Mouse (Mus musculus) megakaryocyte progenitor cell, adult 5-6 weeks (primary cell): ENCODE measurements at regions not wholly inside any gene's neighbourhood (a gene's known extent, or its start where the extent isn't known, plus 50 kb on each side); places are given as distances from the start of the nearest gene placed in this dataset.
A peak's percentile ranks its signal among the peaks of the same experiment; 100 is the strongest.

Experiments used
- ATAC-seq: replicated peaks from 2 replicates; pipeline ENCODE4 v1.8.0; 2016; ENCODE audit warnings: mild to moderate bottlenecking, moderate TSS enrichment, inconsistent platforms; ENCODE audit not compliant: poor library complexity

GRCm38 (mm10) chr9:115857301-115857700, 52.0 kb upstream of the Gadl1 start:
- no peak for ATAC-seq

DNA sequence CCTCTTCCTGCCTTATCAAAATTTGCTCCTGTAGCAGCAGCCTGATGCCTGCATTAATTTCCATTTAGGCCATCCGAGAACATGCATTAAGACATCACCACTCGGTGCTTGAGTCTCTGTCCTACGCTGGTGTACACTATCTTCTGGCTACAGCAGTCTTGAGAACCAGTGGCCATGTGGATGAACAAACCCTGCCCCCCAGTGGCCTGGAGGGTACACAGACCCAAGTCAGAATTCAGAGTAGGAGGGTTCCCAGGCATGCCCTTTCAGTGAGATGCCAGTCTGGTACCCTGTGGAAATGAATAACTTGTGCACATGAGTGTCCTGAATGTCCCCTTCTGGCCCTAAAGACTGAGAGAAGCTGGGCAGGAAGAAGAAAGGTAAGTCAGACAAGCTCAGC, 50.4 kb upstream of the Gadl1 start:
- ATAC-seq, result peak; percentile 58
